Mouse (Mus musculus) heart, adult 2 months (tissue): Measurements from ENCODE around the gene Tmem242.

Experiments
- CTCF ChIP-seq: fragments of 200-600 bp; IDR thresholded peaks from 2 replicates; pipeline ENCODE4 v1.8.1; 2022; ENCODE audit warnings: antibody characterized with exemption, mild to moderate bottlenecking, moderate library complexity
- EP300 ChIP-seq: fragments of 200-500 bp; IDR thresholded peaks from 2 replicates; pipeline ENCODE4 v1.6.1; 2011; ENCODE audit warnings: low read depth, low read length, control low read depth; ENCODE audit not compliant: insufficient read depth
- POLR2A ChIP-seq: fragments of 200-500 bp; IDR thresholded peaks from 2 replicates; pipeline ENCODE4 v1.6.1; 2011; ENCODE audit warnings: mild to moderate bottlenecking, low read depth, low read length, control low read depth; ENCODE audit not compliant: insufficient read depth

GRCm38 (mm10) chr17:5386885-5387545, 53.0 kb downstream of the Tmem242 start:
- TF ChIP-seq CTCF (no peak), EP300 (no peak), POLR2A (no peak)
